Mouse (Mus musculus) limb, embryonic 12.5 days (tissue): ENCODE results near the gene Mamstr. TPM values are rescaled to one million over a fixed set of nuclear protein-coding genes. Genes with fewer than 3 reads are reported as not detected.
"Not testable (repeated sequence)": the region's sequence is repeated elsewhere in the genome, so short reads cannot be mapped to it uniquely, and the experiment has no call there.

ENCODE experiments used
- ATAC-seq: fragments of 200-750 bp; cut with Nextera tagmentation; 2 replicates; pipeline ENCODE4 v1.8.0; 2017; ENCODE audit warnings: low read depth, moderate TSS enrichment; ENCODE audit not compliant: insufficient number of reproducible peaks, insufficient read depth, low FRiP score, low TSS enrichment
- H3K27ac ChIP-seq: fragments of 300-500 bp; sonication (generic); 2 replicates; pipeline ENCODE4 v1.5.1; 2016; ENCODE audit warnings: mild to moderate bottlenecking, moderate library complexity
- H3K27me3 ChIP-seq: fragments of 300-500 bp; sonication (generic); 2 replicates; pipeline ENCODE4 v1.6.1; 2016; ENCODE audit warnings: mild to moderate bottlenecking, moderate library complexity
- H3K36me3 ChIP-seq: fragments of 300-500 bp; sonication (generic); 2 replicates; pipeline ENCODE4 v1.6.1; 2016; ENCODE audit warnings: mild to moderate bottlenecking, moderate library complexity
- H3K4me1 ChIP-seq: fragments of 300-500 bp; sonication (generic); replicated peaks from 2 replicates; pipeline ENCODE4 v1.6.1; 2016
- H3K4me2 ChIP-seq: fragments of 300-500 bp; sonication (generic); 2 replicates; pipeline ENCODE4 v1.6.1; 2016; ENCODE audit warnings: mild to moderate bottlenecking, moderate library complexity
- H3K4me3 ChIP-seq: fragments of 300-500 bp; sonication (generic); replicated peaks from 2 replicates; pipeline ENCODE4 v1.5.1; 2016; ENCODE audit warnings: mild to moderate bottlenecking
- H3K9ac ChIP-seq: fragments of 300-500 bp; sonication (generic); replicated peaks from 2 replicates; pipeline ENCODE4 v1.6.1; 2016; ENCODE audit warnings: mild to moderate bottlenecking, moderate library complexity
- H3K9me3 ChIP-seq: fragments of 300-500 bp; sonication (generic); 2 replicates; pipeline ENCODE4 v1.6.1; 2016; ENCODE audit warnings: mild to moderate bottlenecking, moderate library complexity
- WGBS: fragments of 180-500 bp; shearing (Covaris S2); methylation state at CpG from one replicate; pipeline ENCODE4 v1.1.7; 2016; 5-methylcytosine and 5-hydroxymethylcytosine counted together
- polyA plus RNA-seq: library from polyadenylated mRNA; unstranded; fragments of >200 nt; fragmentation: Nextera tagmentation; extraction: Ambion mirVana; gene quantifications from 2 replicates; pipeline ENCODE4 v1.2.1, GENCODE M21; 2016

Mamstr gene
- polyA plus RNA-seq, 1 experiment from 2014 or later = 5.7 TPM

DNA sequence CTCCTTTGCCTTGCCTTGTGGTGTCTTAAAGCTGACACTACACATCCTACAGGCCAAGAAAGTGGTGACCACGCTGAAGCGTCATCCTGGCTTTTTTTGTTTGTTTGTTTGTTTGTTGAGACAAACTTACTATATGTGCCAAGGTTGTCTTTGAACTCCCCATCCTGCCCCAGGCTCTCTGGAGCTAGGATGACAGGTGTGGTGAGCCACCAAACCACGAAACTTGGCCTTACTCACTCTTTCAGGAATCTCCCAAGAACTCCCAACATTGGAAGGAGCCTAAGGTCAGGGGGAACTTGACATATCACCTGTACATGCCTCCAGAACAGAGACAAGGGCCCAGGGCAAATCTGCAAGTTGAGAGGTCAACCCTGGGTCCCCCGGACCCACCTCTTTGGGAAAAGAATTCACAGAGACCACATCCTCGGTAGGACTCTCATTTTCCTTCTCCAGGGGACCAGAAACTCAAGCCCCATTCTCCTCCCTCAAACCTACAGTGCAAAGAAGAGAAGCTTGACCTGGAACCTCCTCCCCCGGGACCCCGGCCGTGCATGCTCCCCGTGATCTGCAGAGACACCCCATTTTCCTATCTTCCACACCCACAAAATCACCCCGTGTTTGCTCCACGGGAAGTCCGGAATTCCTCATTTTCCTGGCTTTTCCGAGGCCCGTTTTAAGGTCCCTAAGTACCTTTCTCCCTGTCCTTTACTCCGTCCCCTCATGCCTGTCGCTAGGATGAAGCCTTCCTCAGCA is 2.9 kb downstream of the Mamstr start:
- H3K9me3 ChIP-seq = no peaks in the 10 kb centered on the region
- 37% methylated on average over 16 of the region's 16 CpGs for WGBS

DNA sequence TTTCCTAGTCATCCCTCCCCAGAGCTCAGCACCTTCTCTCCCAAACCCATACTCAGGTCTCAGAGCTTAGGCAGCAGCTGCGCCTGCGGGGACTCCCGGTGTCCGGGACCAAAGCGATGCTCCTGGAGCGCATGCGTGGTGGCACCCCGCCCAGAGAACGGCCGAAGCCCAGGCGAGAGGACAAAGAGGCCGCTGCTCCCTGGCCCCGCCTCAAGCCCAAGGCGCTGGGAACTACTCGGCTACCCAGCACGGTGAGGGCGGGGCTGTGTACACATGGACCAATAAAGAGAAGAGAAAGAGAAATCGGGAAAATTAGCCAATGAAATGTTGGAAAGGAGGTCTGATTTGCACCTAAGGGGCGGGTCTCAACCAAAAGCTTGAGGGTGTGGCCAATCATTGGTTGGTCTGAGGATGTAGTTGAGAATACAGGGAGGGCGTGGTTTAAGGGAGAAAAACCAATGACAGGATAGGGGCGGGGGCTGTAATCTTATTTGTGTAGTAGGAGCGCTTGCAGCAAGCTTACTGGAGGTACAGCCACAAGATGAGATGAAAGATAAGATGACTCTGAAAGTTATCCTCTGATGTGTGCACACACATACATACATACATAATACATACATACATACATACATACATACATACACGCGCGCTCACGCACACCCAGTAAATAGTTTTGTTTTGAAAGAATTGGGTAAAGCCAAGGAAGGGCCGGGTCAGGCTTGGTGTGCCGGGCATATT is 3.8 kb downstream of the Mamstr start:
- Histone ChIP-seq H3K27ac (peak overlapping the region; percentile 89), H3K27me3 (peaks cover 9% of the 10 kb centered on the region; the same call in 1 of the 2 replicates), H3K9me3 (no peaks in the 10 kb centered on the region), H3K4me3 (peak overlapping the region; percentile 48), H3K9ac (peak overlapping the region; percentile 65), H3K4me2 (peak overlapping the region; percentile 64), H3K36me3 (no peaks in the 10 kb centered on the region), H3K4me1 (peaks cover 42% of the 10 kb centered on the region)
- 1% methylated on average over 28 of the region's 28 CpGs for WGBS
- ATAC-seq = peak; percentile 89

More for the DNA sequence above, 2.9 kb downstream of the Mamstr start:
- H3K4me2 ChIP-seq = peak overlapping the region; percentile 64
- H3K27ac ChIP-seq = peak overlapping the region; percentile 89
- peaks cover 9% of the 10 kb centered on the region; the same call in 1 of the 2 replicates for H3K27me3 ChIP-seq
- peak overlapping the region; percentile 48 for H3K4me3 ChIP-seq
- H3K4me1 ChIP-seq = peaks cover 48% of the 10 kb centered on the region
- H3K9ac ChIP-seq = peak overlapping the region; percentile 65
- ATAC-seq = no peak
- no peaks in the 10 kb centered on the region for H3K36me3 ChIP-seq

DNA sequence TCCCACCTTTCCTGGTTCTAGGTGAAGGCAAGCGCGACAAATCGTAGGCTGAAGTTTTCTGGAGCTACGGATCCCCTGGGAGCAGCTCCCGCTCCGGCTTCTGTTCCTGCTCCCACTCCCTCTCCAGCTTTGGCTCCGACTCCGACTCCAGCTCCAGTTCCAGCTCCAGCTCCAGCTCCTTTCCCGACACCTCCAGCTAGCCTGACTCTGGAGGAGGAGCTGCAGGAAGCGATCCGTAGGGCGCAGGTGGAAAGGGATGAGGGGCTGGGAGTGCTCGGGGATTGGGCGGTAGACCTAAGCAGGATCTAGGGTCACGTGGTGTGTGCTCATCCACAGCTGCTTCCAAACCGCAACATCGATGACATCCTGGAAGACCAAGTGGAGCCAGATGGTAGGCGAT is 4.4 kb downstream of the Mamstr start:
- no peaks in the 10 kb centered on the region for H3K36me3 ChIP-seq
- peak overlapping the region; percentile 64 for H3K4me2 ChIP-seq
- H3K4me1 ChIP-seq = peaks cover 38% of the 10 kb centered on the region
- peak overlapping the region; percentile 52 for H3K9ac ChIP-seq
- peak overlapping the region; percentile 39 for H3K4me3 ChIP-seq
- peaks cover 9% of the 10 kb centered on the region; the same call in 1 of the 2 replicates for H3K27me3 ChIP-seq
- peak overlapping the region; percentile 84 for H3K27ac ChIP-seq
- no peaks in the 10 kb centered on the region for H3K9me3 ChIP-seq
- 4% methylated on average over 18 of the region's 18 CpGs for WGBS
- ATAC-seq = peak; percentile 3; the same call in 1 of the 2 replicates

DNA sequence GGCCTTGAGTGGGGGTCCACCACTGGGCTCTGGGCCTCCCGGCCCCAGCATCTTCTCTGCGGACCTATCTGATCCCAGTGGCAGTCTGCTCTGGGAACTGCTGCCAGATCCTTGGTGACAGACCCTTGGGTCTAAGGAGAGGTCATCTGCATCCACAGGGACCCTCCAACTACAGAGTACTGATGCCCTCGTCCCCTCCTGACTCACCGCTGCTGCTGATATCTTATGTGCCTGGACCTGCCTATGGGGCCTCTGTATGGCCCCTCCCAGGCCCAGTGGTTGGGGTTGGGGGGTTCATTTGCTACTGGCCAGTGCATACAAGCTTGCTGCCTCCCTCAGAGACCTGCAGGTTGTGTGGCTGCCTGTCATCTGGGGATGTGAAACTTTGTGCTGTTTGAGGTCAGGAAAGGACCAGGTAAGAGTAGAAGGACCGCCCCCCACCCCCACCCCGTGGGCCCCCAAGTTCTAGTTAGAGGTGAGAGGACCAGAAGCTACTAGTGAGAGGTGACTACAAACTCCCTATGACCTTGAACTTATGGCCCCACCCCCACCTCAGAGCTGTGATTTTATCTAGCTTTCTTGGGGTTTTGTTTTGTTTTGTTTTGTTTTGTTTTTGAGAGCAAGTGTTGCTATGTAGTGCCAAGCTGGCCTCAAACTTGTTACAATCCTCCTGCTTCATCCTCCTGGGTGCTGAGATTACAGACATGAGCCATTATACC is 5.3 kb downstream of the Mamstr start:
- peak overlapping the region; percentile 84; the same call in 1 of the 2 replicates for H3K27ac ChIP-seq
- peak overlapping the region; percentile 52 for H3K9ac ChIP-seq
- peaks cover 9% of the 10 kb centered on the region; the same call in 1 of the 2 replicates for H3K27me3 ChIP-seq
- no peaks in the 10 kb centered on the region for H3K36me3 ChIP-seq
- H3K4me1 ChIP-seq = peaks cover 33% of the 10 kb centered on the region
- no peaks in the 10 kb centered on the region for H3K9me3 ChIP-seq
- H3K4me2 ChIP-seq = peak overlapping the region; percentile 64
- H3K4me3 ChIP-seq = peak overlapping the region; percentile 39
- 67% methylated on average over 6 of the region's 6 CpGs for whole genome bisulfite sequencing
- ATAC-seq = no peak

DNA sequence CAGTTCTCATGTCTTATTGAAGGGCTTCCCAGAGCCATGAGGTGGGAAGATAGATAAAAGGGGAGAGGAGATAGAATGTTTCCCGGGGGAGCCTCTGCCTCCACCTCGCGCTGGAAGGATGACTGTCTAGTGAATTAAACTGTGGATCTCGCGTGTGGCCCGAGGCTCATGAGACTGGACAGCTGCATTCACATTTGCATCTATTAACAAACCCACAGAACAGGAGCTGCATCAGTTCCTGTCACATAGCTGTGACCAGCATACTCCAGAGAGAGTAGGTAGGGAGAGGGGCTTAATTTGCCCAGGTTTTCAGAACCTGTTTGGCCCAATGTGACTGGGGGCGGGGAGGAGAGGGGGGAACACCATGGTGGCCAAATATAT is 5.8 kb downstream of the Mamstr start:
- no peaks in the 10 kb centered on the region for H3K9me3 ChIP-seq
- peaks cover 9% of the 10 kb centered on the region; the same call in 1 of the 2 replicates for H3K27me3 ChIP-seq
- 88% methylated on average over 7 of the region's 7 CpGs for WGBS
- H3K36me3 ChIP-seq = no peaks in the 10 kb centered on the region
- no peak overlapping the region for H3K4me3 ChIP-seq
- peaks cover 33% of the 10 kb centered on the region for H3K4me1 ChIP-seq
- H3K27ac ChIP-seq = no peak overlapping the region
- no peak overlapping the region for H3K9ac ChIP-seq
- no peak for ATAC-seq
- no peak overlapping the region for H3K4me2 ChIP-seq

DNA sequence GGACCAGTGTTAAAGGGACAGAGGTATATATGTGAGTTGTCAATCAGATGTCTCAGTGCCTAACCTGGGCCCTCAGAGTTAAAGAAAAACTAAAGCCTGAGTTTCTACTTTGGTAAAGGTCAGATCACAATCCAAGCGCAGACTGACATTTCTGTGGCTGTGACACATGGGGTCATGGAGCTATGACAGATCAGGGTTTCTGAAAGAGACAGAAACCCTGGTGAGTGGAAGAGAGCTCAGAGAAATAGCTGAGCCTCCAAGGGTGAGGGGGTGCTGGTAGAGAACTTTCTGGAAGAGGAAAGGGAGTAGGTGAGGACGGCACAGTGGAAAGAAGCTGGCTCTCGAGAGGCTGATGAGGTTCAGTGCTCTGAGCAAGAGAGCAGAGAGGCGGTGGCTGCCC is 6.9 kb downstream of the Mamstr start:
- peaks cover 24% of the 10 kb centered on the region for H3K4me1 ChIP-seq
- no peak overlapping the region for H3K9ac ChIP-seq
- WGBS = 75% methylated on average over 4 of the region's 4 CpGs
- H3K27ac ChIP-seq = no peak overlapping the region
- no peak for ATAC-seq
- H3K9me3 ChIP-seq = no peaks in the 10 kb centered on the region
- no peak overlapping the region for H3K4me2 ChIP-seq
- no peaks in the 10 kb centered on the region for H3K36me3 ChIP-seq
- 0 out of 2 replicates have a peak, but pooled peaks cover 9% of the 10 kb centered on the region for H3K27me3 ChIP-seq
- H3K4me3 ChIP-seq = no peak overlapping the region

DNA sequence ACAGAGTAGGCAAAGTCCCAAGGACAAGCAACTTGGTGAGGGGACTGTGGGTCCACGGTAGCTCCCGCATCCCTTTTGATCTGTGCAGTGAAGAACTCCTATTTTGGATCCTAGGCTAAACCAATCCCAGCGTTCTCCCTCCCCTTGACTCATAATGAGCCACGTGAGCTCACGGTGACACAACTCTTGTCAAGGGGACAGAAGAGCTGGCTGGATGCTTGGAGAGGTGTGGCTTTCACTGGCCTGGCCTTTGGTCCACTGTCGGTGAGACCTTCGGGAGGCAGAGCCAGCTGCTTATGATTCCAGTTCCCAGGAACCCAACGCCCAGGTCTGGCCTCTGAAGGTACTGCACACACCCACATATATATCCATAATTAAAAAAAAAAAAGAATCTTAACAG is 9.6 kb downstream of the Mamstr start:
- Histone ChIP-seq H3K27ac (no peak overlapping the region), H3K9ac (no peak overlapping the region), H3K4me1 (peaks cover 7% of the 10 kb centered on the region; the same call in 1 of the 2 replicates), H3K4me2 (no peak overlapping the region), H3K4me3 (no peak overlapping the region), H3K27me3 (0 out of 2 replicates have a peak, but pooled peaks cover 9% of the 10 kb centered on the region), H3K9me3 (no peaks in the 10 kb centered on the region), H3K36me3 (no peaks in the 10 kb centered on the region)
- no peak for ATAC-seq
- WGBS = 72% methylated on average over 8 of the region's 8 CpGs

DNA sequence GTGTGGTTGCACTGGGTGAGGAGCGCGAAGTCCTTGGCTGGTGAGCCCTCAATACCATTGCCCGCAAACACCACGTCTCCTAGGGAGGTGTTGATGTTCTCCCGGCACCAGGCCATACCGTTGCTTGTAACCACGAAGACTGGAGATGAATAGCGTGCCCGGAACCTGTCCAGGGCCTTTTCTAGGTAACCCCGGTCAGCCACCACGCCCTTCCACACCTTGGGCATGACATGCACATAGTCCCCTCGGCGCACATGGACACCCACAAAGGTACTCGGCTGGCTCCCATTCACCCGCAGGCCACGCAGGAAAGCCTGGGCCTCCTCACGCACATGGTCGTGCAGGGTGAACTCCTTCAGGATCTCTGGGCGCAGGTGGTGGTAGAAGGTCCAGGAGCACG is 10.7 kb downstream of the Mamstr start:
- not testable (repeated sequence) for H3K36me3 ChIP-seq, H3K4me2 ChIP-seq, H3K4me3 ChIP-seq, H3K4me1 ChIP-seq, H3K9ac ChIP-seq, H3K9me3 ChIP-seq, H3K27ac ChIP-seq, ATAC-seq, H3K27me3 ChIP-seq
- WGBS = 91% methylated on average over 20 of the region's 20 CpGs

DNA sequence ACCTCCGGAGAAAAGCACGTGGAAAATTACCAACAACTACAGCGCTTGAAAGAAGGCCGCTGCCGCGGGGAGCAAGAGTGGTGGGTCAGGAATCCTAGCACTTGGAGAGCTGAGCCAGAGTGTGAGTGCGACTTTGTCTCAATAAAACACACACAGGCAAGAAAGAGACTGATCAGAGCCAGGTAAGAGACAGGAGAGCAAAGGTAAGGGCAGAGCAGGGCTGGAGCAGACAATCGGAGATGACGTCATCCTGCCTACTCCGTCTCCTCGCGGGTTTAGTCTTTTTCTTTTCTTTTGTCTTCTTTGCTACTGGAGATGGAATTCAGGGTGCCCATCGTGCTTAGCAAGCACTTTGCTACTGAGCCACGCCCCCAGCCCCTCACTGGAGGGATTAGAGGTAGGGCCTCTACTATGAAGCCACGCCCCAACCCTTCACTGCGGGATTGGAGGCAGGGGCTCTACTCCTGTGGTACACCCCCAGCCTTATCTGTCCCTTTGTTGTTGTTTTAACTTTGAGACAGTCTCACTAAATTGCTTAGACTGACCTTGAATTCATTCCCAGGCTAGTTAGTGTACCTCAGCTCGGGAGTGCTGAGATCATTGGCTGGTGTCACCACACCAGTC is 14.8 kb downstream of the Mamstr start:
- no peaks in the 10 kb centered on the region for H3K36me3 ChIP-seq
- H3K4me3 ChIP-seq = no peak overlapping the region; the same call in 1 of the 2 replicates
- peak overlapping the region; percentile 32 for H3K4me2 ChIP-seq
- no peak for ATAC-seq
- H3K9ac ChIP-seq = no peak overlapping the region
- 35% methylated on average over 17 of the region's 17 CpGs for WGBS
- no peaks in the 10 kb centered on the region for H3K27me3 ChIP-seq
- no peak overlapping the region for H3K27ac ChIP-seq
- peaks cover 6% of the 10 kb centered on the region; the same call in 1 of the 2 replicates for H3K9me3 ChIP-seq
- 0 out of 2 replicates have a peak, but pooled peaks cover 7% of the 10 kb centered on the region for H3K4me1 ChIP-seq

DNA sequence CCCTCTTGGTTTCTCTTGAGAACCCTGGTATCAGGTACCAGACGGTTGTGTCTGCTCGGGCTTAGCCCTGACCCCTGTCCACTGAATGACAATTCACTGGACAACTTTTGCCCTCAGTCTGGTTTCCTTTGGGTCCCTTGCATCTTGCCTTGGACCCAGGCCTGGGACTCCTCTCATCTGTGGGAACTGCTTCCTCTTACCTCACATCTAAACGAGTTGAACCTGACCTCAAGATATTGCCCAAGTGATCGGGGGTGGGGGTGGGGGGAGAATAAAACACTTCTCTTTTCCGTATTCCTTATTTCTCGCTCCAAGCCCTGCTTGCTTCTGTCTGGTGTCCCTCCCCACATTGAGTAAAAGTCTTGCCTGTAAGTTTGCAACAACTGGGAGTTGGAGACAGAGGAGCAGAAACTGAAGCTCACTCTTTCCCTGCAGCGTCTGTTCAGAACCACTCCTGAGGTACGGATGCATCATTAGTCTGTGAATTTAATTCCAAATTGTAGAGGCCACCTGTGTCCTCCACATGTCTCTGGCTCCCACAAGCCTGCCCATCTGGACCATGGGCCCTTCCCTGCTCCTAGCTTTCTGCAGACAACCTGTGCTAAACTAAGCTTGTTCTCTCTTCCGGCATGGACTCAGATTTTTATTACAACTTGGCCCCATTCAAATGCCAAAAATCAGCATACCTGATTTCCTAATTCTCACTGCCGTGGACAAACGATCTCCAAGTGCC is 21.1 kb downstream of the Mamstr start:
- Histone ChIP-seq H3K9me3 (peaks cover 6% of the 10 kb centered on the region; the same call in 1 of the 2 replicates), H3K27me3 (no peaks in the 10 kb centered on the region), H3K4me3 (no peak overlapping the region), H3K36me3 (no peaks in the 10 kb centered on the region), H3K27ac (no peak overlapping the region), H3K4me2 (no peak overlapping the region), H3K4me1 (peaks cover 18% of the 10 kb centered on the region; the same call in 1 of the 2 replicates), H3K9ac (no peak overlapping the region)
- no peak for ATAC-seq
- 77% methylated on average over 11 of the region's 11 CpGs for WGBS
